Mouse (Mus musculus) heart, postnatal 0 days (tissue): ENCODE results near the gene Pdcd1.

Experiments used
- CTCF ChIP-seq: IDR thresholded peaks from 2 replicates; pipeline ENCODE4 v1.5.1; 2016; ENCODE audit warnings: antibody characterized with exemption, control low read depth, low read depth
- EP300 ChIP-seq: IDR thresholded peaks from 2 replicates; pipeline ENCODE4 v1.6.1; 2016; ENCODE audit warnings: antibody characterized with exemption, low read depth

GRCm38 (mm10) chr1:94085324-94086105 is 33.2 kb upstream of the Pdcd1 start:
- TF ChIP-seq CTCF (no peak), EP300 (no peak)
